Mouse (Mus musculus) kidney, embryonic 14.5 days (tissue): ENCODE measurements around the gene Rmi2. TPM values are rescaled to one million over a fixed set of nuclear protein-coding genes. Genes with fewer than 3 reads are reported as not detected.

Experiments used
- ATAC-seq: fragments of 200-750 bp; cut with Nextera tagmentation; 2 replicates; pipeline ENCODE4 v1.8.0; 2017; ENCODE audit warnings: moderate number of reproducible peaks, mild to moderate bottlenecking, moderate TSS enrichment, moderate library complexity; ENCODE audit not compliant: low FRiP score, low TSS enrichment
- H3K27ac ChIP-seq: fragments of 300-500 bp; sonication (generic); 2 replicates; pipeline ENCODE4 v1.5.1; 2014; ENCODE audit warnings: low read depth, mild to moderate bottlenecking, low read length, moderate library complexity, mixed read lengths
- H3K27me3 ChIP-seq: fragments of 300-500 bp; sonication (generic); 2 replicates; pipeline ENCODE4 v1.6.1; 2014; ENCODE audit warnings: mild to moderate bottlenecking, low read length; ENCODE audit not compliant: control insufficient read depth, insufficient read depth
- H3K36me3 ChIP-seq: fragments of 300-500 bp; sonication (generic); 2 replicates; pipeline ENCODE4 v1.6.1; 2014; ENCODE audit warnings: low read length, mixed read lengths; ENCODE audit not compliant: control insufficient read depth, insufficient read depth
- H3K4me1 ChIP-seq: fragments of 300-500 bp; sonication (generic); 2 replicates; pipeline ENCODE4 v1.6.1; 2014; ENCODE audit warnings: low read length, mixed read lengths; ENCODE audit not compliant: control insufficient read depth, insufficient read depth
- H3K4me2 ChIP-seq: fragments of 300-500 bp; sonication (generic); replicated peaks from 2 replicates; pipeline ENCODE4 v1.6.1; 2014; ENCODE audit warnings: low read depth, mild to moderate bottlenecking, low read length
- H3K4me3 ChIP-seq: fragments of 300-500 bp; sonication (generic); 2 replicates; pipeline ENCODE4 v1.5.1; 2014; ENCODE audit warnings: mild to moderate bottlenecking, low read length
- H3K9ac ChIP-seq: fragments of 300-500 bp; sonication (generic); 2 replicates; pipeline ENCODE4 v1.6.1; 2014; ENCODE audit warnings: low read depth, mild to moderate bottlenecking, low read length, moderate library complexity
- H3K9me3 ChIP-seq: fragments of 300-500 bp; sonication (generic); 2 replicates; pipeline ENCODE4 v1.6.1; 2016; ENCODE audit warnings: low read length; ENCODE audit not compliant: control insufficient read depth
- WGBS: fragments of 180-500 bp; shearing (Covaris S2); extraction: QIAGEN DNeasy Blood & Tissue Kit; methylation state at CpG from one replicate; pipeline ENCODE4 v1.1.7; 2014; 5-methylcytosine and 5-hydroxymethylcytosine counted together
- polyA plus RNA-seq: library from polyadenylated mRNA; unstranded; fragments of >200 nt; fragmentation: Nextera tagmentation; extraction: Ambion mirVana; gene quantifications from 2 replicates; pipeline ENCODE4 v1.2.1, GENCODE M21; 2014

Rmi2 gene
- polyA plus RNA-seq, 1 experiment from 2014 or later, result 6.2 TPM

DNA sequence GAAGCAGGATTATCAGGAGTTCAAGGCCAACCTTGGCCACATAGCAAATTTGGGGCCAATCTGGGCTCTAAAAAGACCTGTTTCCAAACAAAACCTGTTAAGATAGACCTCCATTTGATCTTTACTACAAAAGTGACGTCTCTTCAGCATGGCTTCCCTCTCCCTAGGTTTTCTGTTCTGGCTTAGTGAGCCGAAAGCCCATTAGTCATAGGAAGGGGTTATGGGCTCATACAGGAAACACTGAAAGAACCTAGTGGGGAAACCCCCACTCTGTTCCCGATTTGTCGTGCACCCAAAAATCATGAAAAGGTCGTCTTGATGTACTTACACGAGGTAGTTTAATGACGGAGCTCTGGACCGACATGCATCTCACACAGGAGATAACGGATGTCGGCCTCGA lies 102.6 kb downstream of the Rmi2 start:
- Histone ChIP-seq H3K4me2 (no peak overlapping the region), H3K9me3 (no peaks in the 10 kb centered on the region), H3K27me3 (no peaks in the 10 kb centered on the region), H3K9ac (no peak overlapping the region), H3K4me1 (no peaks in the 10 kb centered on the region), H3K27ac (no peak overlapping the region), H3K4me3 (no peak overlapping the region), H3K36me3 (no peaks in the 10 kb centered on the region)
- ATAC-seq, result no peak
- WGBS, result 88% methylated on average over 11 of the region's 11 CpGs

DNA sequence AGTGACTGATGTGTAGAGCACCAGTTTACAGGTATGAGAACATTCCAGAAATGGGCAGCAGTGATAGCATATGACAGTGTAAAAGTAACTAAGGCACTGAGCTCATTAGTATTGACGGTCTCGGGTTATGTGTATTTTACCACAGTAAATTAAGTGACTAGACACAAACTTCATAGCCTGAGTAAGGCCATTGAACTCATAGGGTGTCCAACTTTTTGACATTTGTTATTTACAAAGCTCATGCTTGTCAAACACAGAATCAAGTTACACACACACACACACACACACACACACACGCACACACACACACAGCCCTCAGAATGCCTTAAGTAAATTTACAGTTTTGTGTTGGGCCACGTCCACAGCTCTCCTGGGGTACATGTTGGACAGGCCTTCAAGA lies 105.1 kb downstream of the Rmi2 start:
- H3K4me2 ChIP-seq, result no peak overlapping the region
- WGBS, result 81% methylated on average over 4 of the region's 4 CpGs
- ATAC-seq, result no peak
- H3K27ac ChIP-seq, result no peak overlapping the region
- H3K9ac ChIP-seq, result no peak overlapping the region
- no peaks in the 10 kb centered on the region for H3K27me3 ChIP-seq
- no peaks in the 10 kb centered on the region for H3K9me3 ChIP-seq
- H3K4me1 ChIP-seq, result no peaks in the 10 kb centered on the region
- no peak overlapping the region for H3K4me3 ChIP-seq
- no peaks in the 10 kb centered on the region for H3K36me3 ChIP-seq

- Histone ChIP-seq H3K9ac (no peak overlapping the region), H3K9me3 (no peaks in the 10 kb centered on the region), H3K4me3 (no peak overlapping the region), H3K36me3 (no peaks in the 10 kb centered on the region), H3K4me1 (no peaks in the 10 kb centered on the region), H3K4me2 (no peak overlapping the region), H3K27ac (no peak overlapping the region), H3K27me3 (no peaks in the 10 kb centered on the region)
- no peak for ATAC-seq
- 79% methylated on average over 2 of the region's 2 CpGs for WGBS
These were observed 105.8 kb downstream of the Rmi2 start for GRCm38 (mm10) chr16:10940661-10941060.

Other genes with a start within 250 kb of the Rmi2 start
- gene Socs1, start 49.5 kb upstream of the Rmi2 start, polyA plus RNA-seq, result 6.3 and 7.2 TPM in 2 replicates
- gene Tnp2, start 46.4 kb upstream of the Rmi2 start, polyA plus RNA-seq, result not detected in 2 replicates
- gene Prm3, start 44.1 kb upstream of the Rmi2 start, polyA plus RNA-seq, result not detected in 2 replicates
- gene Prm2, start 38.9 kb upstream of the Rmi2 start, polyA plus RNA-seq, result not detected in 2 replicates
- gene Prm1, start 29.2 kb upstream of the Rmi2 start, polyA plus RNA-seq, result not detected in 2 replicates
- gene Gm11172, start 22.1 kb upstream of the Rmi2 start, polyA plus RNA-seq, result not detected in 2 replicates
- 32.5 and 54.4 TPM in 2 replicates for gene Snn, start 225.9 kb downstream of the Rmi2 start, polyA plus RNA-seq
- 104 and 121 TPM in 2 replicates for gene Litaf, start 231.1 kb downstream of the Rmi2 start, polyA plus RNA-seq